Mouse (Mus musculus) E14TG2a.4 (cell line): ENCODE data around the gene Hoxa4.

Source experiments
- H3K27me3 ChIP-seq: 2 replicates; pipeline ENCODE4 v1.6.1; 2014; ENCODE audit warnings: low read length, control low read depth; ENCODE audit not compliant: insufficient read depth
- H3K36me3 ChIP-seq: 2 replicates; pipeline ENCODE4 v1.6.1; 2014; ENCODE audit warnings: low read length, control low read depth; ENCODE audit not compliant: insufficient read depth
- H3K4me1 ChIP-seq: replicated peaks from 2 replicates; pipeline ENCODE4 v1.6.1; 2014; ENCODE audit warnings: low read depth, low read length, control low read depth
- H3K4me3 ChIP-seq: replicated peaks from 2 replicates; pipeline ENCODE4 v1.5.1; 2014; ENCODE audit warnings: mild to moderate bottlenecking, low read length
- H3K9me3 ChIP-seq: 2 replicates; pipeline ENCODE4 v1.6.1; 2014; ENCODE audit warnings: low read length, control low read depth
- CTCF ChIP-seq: conservative IDR thresholded peaks from 2 replicates; pipeline ENCODE4 v1.5.1; 2014; ENCODE audit warnings: low read length
- NANOG ChIP-seq: IDR thresholded peaks from 2 replicates; pipeline ENCODE4 v1.6.1; 2014; ENCODE audit warnings: borderline replicate concordance, low read length, mixed read lengths
- POU5F1 ChIP-seq: IDR thresholded peaks from 2 replicates; pipeline ENCODE4 v1.6.1; 2014; ENCODE audit warnings: low read length, borderline replicate concordance

Gene Hoxa4

DNA sequence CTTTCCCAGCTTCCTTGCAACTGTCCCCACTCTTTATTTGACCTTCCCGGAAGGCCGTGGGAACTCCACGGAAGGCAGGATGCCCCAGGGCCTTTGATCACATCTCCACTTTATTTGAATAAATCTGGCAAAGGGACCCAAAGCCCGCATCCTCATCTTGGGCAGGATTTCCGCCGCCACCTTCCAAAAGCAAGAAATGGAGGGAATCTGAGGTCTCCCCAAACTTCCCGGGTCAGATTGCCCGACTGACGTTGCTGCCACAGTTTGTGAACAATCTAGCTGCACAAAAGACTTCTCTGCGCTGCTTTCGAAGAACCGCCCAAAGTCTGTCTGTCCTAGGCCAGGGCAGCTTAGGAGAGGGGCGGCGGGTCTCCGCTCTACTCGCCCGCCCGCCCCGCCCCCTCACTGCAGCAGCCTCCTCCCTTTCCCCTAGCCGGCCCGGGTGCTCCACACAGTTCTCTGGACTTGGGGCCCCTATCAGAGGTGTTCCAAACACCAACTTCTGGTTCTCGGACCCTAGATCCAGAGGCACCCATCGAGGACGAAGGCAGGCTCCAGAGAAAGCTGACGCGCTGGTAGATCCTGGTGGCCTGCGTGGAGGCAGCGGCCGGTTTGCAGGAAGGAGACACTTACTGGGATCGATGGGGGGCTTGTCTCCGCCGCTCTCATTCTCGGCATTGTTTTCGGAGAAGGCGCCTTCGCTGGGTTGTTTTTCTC lies 33.5 kb upstream of the Hoxa4 start:
- H3K4me1 ChIP-seq = peaks cover 57% of the 10 kb centered on the region
- no peaks in the 10 kb centered on the region for H3K36me3 ChIP-seq
- no peaks in the 10 kb centered on the region for H3K9me3 ChIP-seq
- peak overlapping the region; percentile 71 for H3K4me3 ChIP-seq
- TF ChIP-seq POU5F1 = no peak
- no peak for TF ChIP-seq NANOG
- no peak for TF ChIP-seq CTCF
- H3K27me3 ChIP-seq = peaks cover 98% of the 10 kb centered on the region

DNA sequence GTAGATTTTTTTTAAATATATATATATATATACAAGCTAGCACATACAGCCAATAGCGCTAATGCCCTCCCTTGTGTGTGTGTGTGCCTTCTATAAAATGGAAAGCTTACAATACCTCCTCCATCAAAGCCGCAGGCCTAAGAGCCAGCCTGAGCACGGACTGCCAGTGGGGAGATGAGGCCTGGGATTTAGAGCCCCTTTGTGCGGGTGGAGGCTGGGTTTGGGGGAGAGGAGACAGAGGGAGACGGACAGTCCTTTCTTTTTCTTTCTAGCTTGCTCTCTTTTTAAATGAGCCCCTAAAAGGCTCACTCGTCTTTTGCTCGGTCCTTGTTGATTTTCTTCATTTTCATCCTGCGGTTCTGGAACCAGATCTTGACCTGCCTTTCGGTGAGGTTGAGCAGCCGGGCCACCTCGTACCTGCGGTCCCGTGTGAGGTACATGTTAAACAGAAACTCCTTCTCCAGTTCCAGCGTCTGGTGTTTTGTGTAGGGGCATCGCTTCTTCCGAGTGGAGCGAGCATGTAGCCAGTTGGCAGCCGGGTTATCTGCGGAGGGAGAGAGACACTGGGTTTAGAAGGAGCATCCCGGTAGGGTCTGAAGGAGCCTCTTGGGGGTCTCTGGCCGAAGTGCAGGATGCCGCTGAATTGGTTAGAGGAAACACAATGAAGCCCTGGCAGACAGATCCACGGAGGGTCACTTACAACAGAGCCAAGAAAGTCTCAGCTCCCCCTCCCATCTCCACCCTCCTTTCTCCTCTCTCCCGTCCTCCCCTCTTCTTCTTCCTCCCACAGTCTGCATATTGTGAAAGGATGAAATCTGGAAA lies 32.6 kb upstream of the Hoxa4 start:
- H3K9me3 ChIP-seq = no peaks in the 10 kb centered on the region
- no peak for TF ChIP-seq NANOG
- TF ChIP-seq POU5F1 = no peak
- TF ChIP-seq CTCF = no peak
- peaks cover 48% of the 10 kb centered on the region for H3K4me1 ChIP-seq
- H3K27me3 ChIP-seq = peaks cover 98% of the 10 kb centered on the region
- H3K4me3 ChIP-seq = no peak overlapping the region
- no peaks in the 10 kb centered on the region for H3K36me3 ChIP-seq

DNA sequence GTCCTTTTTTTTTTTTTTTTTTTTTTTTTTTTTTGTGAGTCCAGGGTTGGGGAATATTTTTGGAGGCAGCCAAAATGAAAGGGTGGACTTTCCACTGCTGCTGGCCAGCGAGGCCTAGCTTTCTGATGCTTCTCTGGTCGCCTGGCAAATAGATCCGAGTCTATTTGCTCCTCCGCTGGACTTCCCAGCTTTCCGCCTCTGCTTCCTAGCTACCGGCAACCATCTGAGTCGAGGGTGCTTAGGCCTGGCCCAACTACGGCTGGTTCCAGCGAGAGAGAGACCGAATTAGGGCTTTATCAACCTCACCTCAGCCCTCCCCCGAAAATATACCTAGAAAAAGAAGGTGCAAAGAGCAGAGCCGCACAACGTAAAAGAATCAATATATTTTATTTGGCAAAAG lies 31.2 kb upstream of the Hoxa4 start:
- Histone ChIP-seq H3K9me3 (no peaks in the 10 kb centered on the region), H3K4me1 (peaks cover 48% of the 10 kb centered on the region), H3K36me3 (no peaks in the 10 kb centered on the region), H3K27me3 (peaks cover 100% of the 10 kb centered on the region), H3K4me3 (no peak overlapping the region)
- TF ChIP-seq POU5F1 = no peak

DNA sequence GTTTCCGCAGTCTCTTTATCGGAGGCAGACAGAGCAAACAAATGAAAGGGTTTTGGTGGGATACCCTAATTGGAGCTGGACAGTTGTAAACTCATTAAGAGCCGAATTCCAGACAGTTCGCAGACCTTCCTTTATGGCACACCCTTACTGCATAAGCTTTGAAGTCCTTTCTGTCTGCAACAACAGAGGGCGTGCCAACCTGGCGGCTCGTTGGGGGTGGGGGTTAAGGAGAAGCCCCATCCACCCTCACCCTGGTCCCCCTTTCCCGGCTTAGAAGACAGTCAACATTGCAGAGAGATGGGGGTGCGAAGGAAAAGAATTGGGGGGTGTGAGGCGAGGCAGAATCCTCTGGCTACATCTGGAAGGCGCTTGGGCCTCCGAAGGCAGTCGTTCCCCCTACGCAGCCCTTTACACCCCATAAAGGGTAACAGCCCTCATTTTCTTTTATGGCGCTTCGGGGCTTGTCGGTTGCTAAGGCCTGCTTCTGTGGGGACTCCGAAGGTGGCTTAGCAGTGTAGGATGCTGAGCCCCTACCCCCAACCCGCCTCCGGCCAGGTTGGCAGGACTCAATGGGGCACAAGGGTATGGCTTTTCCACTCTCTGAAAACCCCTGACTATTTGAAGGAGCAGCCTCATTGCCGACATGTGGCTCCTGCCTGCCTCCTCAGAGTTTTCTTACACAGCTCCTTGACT lies 30.6 kb upstream of the Hoxa4 start:
- Histone ChIP-seq H3K4me1 (peaks cover 51% of the 10 kb centered on the region), H3K27me3 (peaks cover 100% of the 10 kb centered on the region), H3K9me3 (no peaks in the 10 kb centered on the region), H3K36me3 (no peaks in the 10 kb centered on the region), H3K4me3 (peak overlapping the region; percentile 79)
- TF ChIP-seq NANOG = no peak
- TF ChIP-seq CTCF = no peak
- no peak for TF ChIP-seq POU5F1

DNA sequence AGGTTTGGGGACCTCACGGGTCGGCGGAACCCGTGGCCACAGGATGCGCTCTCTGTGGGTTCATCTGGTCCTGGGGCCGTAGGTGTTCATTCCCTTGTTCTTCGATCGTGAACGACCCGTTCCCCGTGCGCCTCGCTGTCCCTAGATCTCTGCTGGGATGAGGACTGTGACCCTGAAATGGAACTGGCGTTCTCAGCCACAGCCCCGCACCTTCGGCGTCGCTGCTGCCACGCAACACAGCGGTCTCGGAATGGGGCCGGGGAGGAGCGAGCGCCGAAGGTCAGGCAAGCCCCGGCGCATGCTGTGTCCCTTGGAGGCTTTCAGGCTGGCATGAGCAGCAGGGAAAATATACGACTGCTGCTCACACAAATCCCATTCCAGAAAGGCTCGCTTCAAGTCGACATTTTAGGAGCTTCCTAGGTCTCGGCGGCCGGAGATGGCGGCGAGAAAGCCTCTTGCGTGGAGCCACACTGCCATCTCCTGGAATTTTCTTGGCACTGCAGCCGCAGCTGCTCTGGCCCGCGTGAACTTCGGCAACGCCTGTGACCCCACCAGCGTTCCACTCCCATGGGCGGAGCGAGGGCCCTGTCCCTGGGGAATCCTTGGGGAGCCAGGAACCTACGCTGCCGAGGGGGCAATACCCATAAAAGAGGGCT lies 29.9 kb upstream of the Hoxa4 start, which contains the start of gene Hoxa7:
TSS of gene Hoxa7 (minus strand) at position 518 of the 656 bp plus-strand sequence.
- no peaks in the 10 kb centered on the region for H3K36me3 ChIP-seq
- H3K27me3 ChIP-seq = peaks cover 100% of the 10 kb centered on the region
- no peak for TF ChIP-seq NANOG
- no peak for TF ChIP-seq POU5F1
- peak; percentile 98 for TF ChIP-seq CTCF
- peak within 1 kb of the TSS; percentile 79 for H3K4me3 ChIP-seq
- no peaks in the 10 kb centered on the region for H3K9me3 ChIP-seq
- peaks cover 51% of the 10 kb centered on the region for H3K4me1 ChIP-seq

DNA sequence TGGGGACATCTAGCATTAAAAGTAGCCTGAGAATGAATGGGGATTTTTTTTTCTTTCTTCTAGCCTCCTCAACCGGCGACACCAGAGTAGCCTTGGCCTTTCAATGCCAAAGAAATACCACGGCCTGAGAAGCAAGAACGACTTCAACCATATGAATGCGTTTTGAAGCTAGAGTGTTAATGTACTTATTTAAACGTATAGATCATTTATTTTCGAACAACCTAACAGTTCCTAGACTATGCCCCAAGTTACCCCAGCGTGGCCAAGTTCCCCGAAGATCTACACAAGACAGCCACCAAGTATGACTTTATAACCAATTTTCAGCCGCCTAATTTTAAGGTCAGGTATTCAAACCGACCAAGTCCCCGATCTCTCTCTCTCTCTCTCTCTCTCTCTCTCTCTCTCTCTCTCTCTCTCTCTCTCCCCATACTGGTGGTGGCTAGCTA lies 29.3 kb upstream of the Hoxa4 start:
- no peak for TF ChIP-seq POU5F1
- TF ChIP-seq CTCF = no peak
- TF ChIP-seq NANOG = no peak
- Histone ChIP-seq H3K27me3 (peaks cover 100% of the 10 kb centered on the region), H3K36me3 (no peaks in the 10 kb centered on the region), H3K4me1 (peaks cover 52% of the 10 kb centered on the region), H3K9me3 (no peaks in the 10 kb centered on the region), H3K4me3 (peak overlapping the region; percentile 79)

DNA sequence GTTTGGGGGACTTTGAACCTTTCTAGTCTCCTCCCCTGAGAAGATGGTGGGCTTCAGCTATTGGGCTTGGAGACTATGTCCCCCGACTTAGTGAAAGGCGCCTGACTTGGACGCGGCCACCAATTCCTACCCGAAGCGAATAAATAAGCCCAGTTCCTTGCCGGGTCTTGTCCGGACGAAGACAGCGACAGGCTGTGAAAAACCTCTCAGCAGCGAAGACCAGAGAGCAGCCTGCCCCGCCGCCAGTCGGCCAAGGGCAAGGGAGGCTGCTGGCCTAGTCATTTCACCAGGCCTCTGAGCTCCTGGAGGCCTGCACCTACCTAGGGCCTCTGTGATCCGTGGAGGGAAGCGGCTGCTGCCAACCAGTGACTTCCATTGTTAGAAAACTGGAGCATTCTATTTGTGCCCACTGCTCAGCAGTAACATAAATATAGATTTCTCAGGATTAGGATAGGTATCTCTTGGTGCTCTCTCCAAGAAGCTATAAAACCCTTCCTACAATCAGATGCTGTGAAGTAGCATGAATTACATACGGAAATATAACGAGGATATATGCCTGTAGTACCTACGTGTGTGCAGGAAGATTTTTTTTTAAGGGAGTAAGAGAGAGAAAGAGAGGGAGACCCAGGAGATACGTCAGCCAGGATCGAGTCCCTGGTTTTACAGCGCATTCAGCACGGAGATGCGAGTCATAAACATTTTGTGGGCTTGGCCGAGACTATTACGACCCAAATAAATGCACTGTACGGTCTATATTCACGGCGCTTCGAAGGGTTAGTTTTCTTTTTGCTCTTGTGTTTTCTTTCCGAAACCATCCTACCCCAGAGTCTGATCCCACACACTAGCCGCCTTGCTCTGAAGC lies 28.7 kb upstream of the Hoxa4 start:
- no peaks in the 10 kb centered on the region for H3K36me3 ChIP-seq
- H3K27me3 ChIP-seq = peaks cover 100% of the 10 kb centered on the region
- TF ChIP-seq CTCF (no peak), POU5F1 (no peak), NANOG (no peak)
- no peaks in the 10 kb centered on the region for H3K9me3 ChIP-seq
- no peak overlapping the region for H3K4me3 ChIP-seq
- peaks cover 50% of the 10 kb centered on the region for H3K4me1 ChIP-seq
